Mouse (Mus musculus): ENCODE measurements at regions not wholly inside any gene's neighbourhood (a gene's known extent, or its start where the extent isn't known, plus 50 kb on each side); places are given as distances from the start of the nearest gene placed in this dataset.

DNA sequence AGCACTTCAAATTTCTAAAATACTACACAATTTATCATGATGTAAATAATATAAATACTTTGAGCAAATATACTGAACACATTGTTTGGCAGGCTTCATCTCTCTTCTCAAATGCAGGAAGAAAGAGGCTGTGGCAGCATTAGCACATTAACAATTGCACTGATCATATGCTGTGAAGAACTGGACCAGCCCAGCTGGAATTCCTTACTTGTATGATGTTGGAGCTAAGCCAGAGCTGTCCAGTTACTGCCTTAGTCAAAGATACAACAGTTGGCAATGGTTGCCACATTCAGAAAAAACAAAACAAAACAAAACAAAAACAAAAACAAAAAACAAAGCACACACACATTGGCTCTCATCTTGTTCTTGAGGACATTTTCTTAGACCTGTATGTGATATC is 369.0 kb downstream of the Bmper start:
- no peaks in the 10 kb centered on the region for H3K27me3 ChIP-seq
- H3K9me3 ChIP-seq: no peaks in the 10 kb centered on the region
- no peaks in the 10 kb centered on the region for H3K36me3 ChIP-seq
- H3K4me3 ChIP-seq: no peak overlapping the region
- no peak overlapping the region for H3K9ac ChIP-seq (replicated peaks)
- H3K27ac ChIP-seq (replicated peaks): no peak overlapping the region
- H3K4me2 ChIP-seq (replicated peaks): no peak overlapping the region
- no peak for ATAC-seq (ENCODE audit: low FRiP score, low read depth)
- H3K4me1 ChIP-seq: no peaks in the 10 kb centered on the region

DNA sequence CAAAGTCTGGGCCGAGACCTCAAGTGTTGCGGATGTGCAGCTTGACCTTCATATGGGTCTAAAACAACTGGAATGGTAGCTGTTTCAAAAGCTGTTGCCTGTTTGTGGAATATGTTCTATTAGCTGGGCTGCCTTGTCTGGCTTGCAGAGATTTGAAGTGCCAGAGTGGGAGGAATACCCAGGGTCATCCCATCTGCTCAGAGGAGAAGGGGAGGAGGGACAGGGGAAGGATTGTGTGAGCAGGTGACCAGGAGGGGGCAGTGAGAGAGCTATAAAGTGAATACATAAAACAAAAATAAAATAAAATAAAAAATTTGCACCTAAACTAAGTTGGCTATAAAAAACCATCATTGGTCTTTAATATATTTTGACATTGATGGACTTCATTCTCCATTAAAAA is 377.7 kb downstream of the Bmper start:
- no peaks in the 10 kb centered on the region for H3K9me3 ChIP-seq
- no peak overlapping the region for H3K4me3 ChIP-seq
- H3K27me3 ChIP-seq: no peaks in the 10 kb centered on the region
- H3K36me3 ChIP-seq: no peaks in the 10 kb centered on the region
- 98% methylated on average over 2 of the region's 2 CpGs for WGBS
- H3K27ac ChIP-seq (replicated peaks): no peak overlapping the region
- H3K9ac ChIP-seq (replicated peaks): no peak overlapping the region
- no peaks in the 10 kb centered on the region for H3K4me1 ChIP-seq
- H3K4me2 ChIP-seq (replicated peaks): no peak overlapping the region
- ATAC-seq (ENCODE audit: low FRiP score, low read depth): no peak

Measured in midbrain, embryonic 12.5 days (tissue).